14 mouse cellular contexts compared by ENCODE assay signal in genomic region chr7:49093596-49093995, GRCm38 (mm10).
DNase-seq lines count a peak whose midpoint lies in the region; ATAC-seq and TF ChIP-seq lines count a peak whose summit lies in the region.
"Had no signal": no experiment of that assay in that cellular context is flagged by ENCODE, and none has a peak within 500 bp of the region (broad histone marks: within the 10 kb centered on the region; RNA-seq: fewer than 3 reads in every experiment).

No protein-coding gene starts in this region.

- POLR2A ChIA-PET in Patski (lab: Charles Lee) = interaction anchor here (1.7 kb wide), 1 partner anchor 10 kb away, joined by 4 read pairs; no protein-coding TSS in a partner anchor

- H3K9ac ChIP-seq in midbrain, embryonic 13.5 days (replicated peaks) = no peak overlapping the region
- H3K9ac ChIP-seq: limb, embryonic 13.5 days had no signal

- no peaks in the 10 kb centered on the region for H3K36me3 ChIP-seq in midbrain, embryonic 10.5 days
- no peaks in the 10 kb centered on the region for H3K36me3 ChIP-seq in midbrain, embryonic 13.5 days
- H3K36me3 ChIP-seq: limb, embryonic 13.5 days had no signal

- no peak for ATAC-seq in midbrain, embryonic 13.5 days
- peak; percentile 53 for ATAC-seq in Patski

- peaks cover 65% of the 10 kb centered on the region for H3K4me1 ChIP-seq in midbrain, embryonic 10.5 days
- H3K4me1 ChIP-seq in midbrain, embryonic 13.5 days (replicated peaks) = peaks cover 32% of the 10 kb centered on the region
- H3K4me1 ChIP-seq: limb, embryonic 13.5 days had no signal

- in situ Hi-C loops in Patski (cut with MboI; ENCODE audit: low pct_unique_long_range_greater_than_20kb) = loop anchor here (10.0 kb wide), 2 partner anchors 199 to 329 kb away; no protein-coding TSS in a partner anchor

- 0 out of 2 replicates have a peak overlapping the region, but pooled peaks have one; percentile 38 for H3K27ac ChIP-seq in midbrain, embryonic 10.5 days (replicated peaks)
- H3K27ac ChIP-seq in midbrain, embryonic 13.5 days = no peak overlapping the region
- H3K27ac ChIP-seq: limb, embryonic 13.5 days had no signal

- TF ChIP-seq CTCF in Patski (IDR thresholded peaks at IDR 0.05) = no peak

- 89% methylated on average over 6 of the region's 6 CpGs for WGBS in midbrain, embryonic 10.5 days
- 86% methylated on average over 6 of the region's 6 CpGs for WGBS in midbrain, embryonic 13.5 days

- DNase-seq in adrenal gland, adult 2 months = peak; percentile 9
- DNase-seq in adrenal gland, postnatal 4 days (ENCODE audit: low spot score in 2 of 2) = no peak
- no peak for DNase-seq in midbrain, embryonic 10.5 days (ENCODE audit: low spot score)
- DNase-seq in Patski (ENCODE audit: low read depth, low spot score) = peak; percentile 98
- DNase-seq in natural killer cell, adult 2 months (ENCODE audit: low spot score in 2 of 2) = peak; percentile 78 to 91
- no peak for DNase-seq in left cerebral cortex, postnatal 25 days (ENCODE audit: low spot score in 2 of 2)
- no peak for DNase-seq in cerebellum, postnatal 25 days
- DNase-seq: gastrocnemius, postnatal 10 days; heart, postnatal 36 days; kidney, adult 8-10 months; kidney, postnatal 36 days; layer of hippocampus, adult 9-11 months had no signal

- no peak overlapping the region for H3K4me3 ChIP-seq in midbrain, embryonic 10.5 days
- no peak overlapping the region for H3K4me3 ChIP-seq in midbrain, embryonic 13.5 days (replicated peaks)
- H3K4me3 ChIP-seq: limb, embryonic 13.5 days had no signal

- peaks cover 78% of the 10 kb centered on the region for H3K27me3 ChIP-seq in midbrain, embryonic 10.5 days (ENCODE audit: low read depth, poor library complexity, severe bottlenecking)
- H3K27me3 ChIP-seq in midbrain, embryonic 13.5 days = peaks cover 16% of the 10 kb centered on the region; the same call in 1 of the 2 replicates
- no peaks in the 10 kb centered on the region for H3K27me3 ChIP-seq in Patski

- intact Hi-C loops in left cerebral cortex, postnatal 25 days (cut with DNase I) = no loop called here

- no peaks in the 10 kb centered on the region for H3K9me3 ChIP-seq in midbrain, embryonic 10.5 days (replicated peaks)
- H3K9me3 ChIP-seq in midbrain, embryonic 13.5 days = no peaks in the 10 kb centered on the region
- H3K9me3 ChIP-seq: limb, embryonic 13.5 days had no signal

- CTCF ChIA-PET in Patski (lab: Charles Lee) = interaction anchor here (1.5 kb wide), 1 partner anchor 200 kb away, joined by 3 read pairs; no protein-coding TSS in a partner anchor

- no peak overlapping the region for H3K4me2 ChIP-seq in midbrain, embryonic 13.5 days (replicated peaks)
- H3K4me2 ChIP-seq: limb, embryonic 13.5 days had no signal

Comparison
In these comparisons a context has a peak if more than half of its experiments do, and no peak if none do; other contexts are left out.
1. DNase-seq: peak in adrenal gland, adult 2 months (single experiment), Patski (single experiment) and natural killer cell, adult 2 months (2 of 2); none in adrenal gland, postnatal 4 days (0 of 2), midbrain, embryonic 10.5 days (single experiment), left cerebral cortex, postnatal 25 days (0 of 2) and cerebellum, postnatal 25 days (0 of 2).